Mouse (Mus musculus) gastrocnemius, adult 2 months (tissue): ENCODE data around the gene Zfp949. TPM values are rescaled to one million over a fixed set of nuclear protein-coding genes. Genes with fewer than 3 reads are reported as not detected.

Experiments used
- DNase-seq: peaks from one replicate; pipeline ENCODE4 v3.0.0; 2022
- H3K27ac ChIP-seq: fragments of 200-600 bp; 2 replicates; pipeline ENCODE4 v1.8.1; 2022; ENCODE audit warnings: mild to moderate bottlenecking
- H3K4me3 ChIP-seq: fragments of 200-600 bp; 2 replicates; pipeline ENCODE4 v1.8.1; 2022; ENCODE audit warnings: mild to moderate bottlenecking, moderate library complexity
- CTCF ChIP-seq: fragments of 200-600 bp; IDR thresholded peaks from 2 replicates; pipeline ENCODE4 v1.8.1; 2022; ENCODE audit warnings: antibody characterized with exemption, mild to moderate bottlenecking, moderate library complexity
- intact Hi-C: fragments of 180-260 bp; cut with DNase I; formaldehyde crosslinking; loops from one replicate; pipeline ENCODE4 v1.15.1; 2025
- long read RNA-seq, 2 experiments: library from polyadenylated mRNA; stranded (forward); transcript quantifications; one replicate each; pipeline ENCODE4 v2.0.0; 2021
- total RNA-seq, 2 experiments: library from RNA; stranded (reverse); gene quantifications; 2 replicates each; pipeline ENCODE4 v1.2.3; 2021

Zfp949 gene
- total RNA-seq = 10 to 100 TPM in 1 of 2 experiments, 1 to 10 TPM in 1; 9.0 to 10.5 TPM
- long read RNA-seq, experiment 1, partial matches to known transcripts = 0 of 5 reads
- long read RNA-seq, experiment 1, other reads (novel, unspliced or antisense) = 5 of 5 reads
- long read RNA-seq, experiment 2, partial matches to known transcripts = 0 of 6 reads
- long read RNA-seq, experiment 2, other reads (novel, unspliced or antisense) = 4 of 6 reads

GRCm38 (mm10) chr9:88547851-88548613, at the start of gene Zfp949:
Gene Zfp949 (plus strand): TSS chr9:88548020.
- TF ChIP-seq CTCF = no peak
- DNase-seq = peak; percentile 65
- peak within 1 kb of the TSS; percentile 80 for H3K4me3 ChIP-seq
- H3K27ac ChIP-seq = peak within 1 kb of the TSS; percentile 93
- intact Hi-C loops = loop anchor here (2.0 to 10.0 kb wide), 6 partner anchors 25 to 307 kb away; partner anchors contain the start of gene Snx14

GRCm38 (mm10) chr9:88500112-88500511, 47.7 kb upstream of the Zfp949 start:
- Histone ChIP-seq H3K4me3 (no peak overlapping the region), H3K27ac (no peak overlapping the region)
- intact Hi-C loops = no loop called here
- TF ChIP-seq CTCF = no peak
- no peak for DNase-seq

GRCm38 (mm10) chr9:88501846-88502245, 46.0 kb upstream of the Zfp949 start:
- TF ChIP-seq CTCF = no peak
- Histone ChIP-seq H3K4me3 (no peak overlapping the region), H3K27ac (no peak overlapping the region)
- DNase-seq = no peak
- intact Hi-C loops = no loop called here

- Histone ChIP-seq H3K27ac (no peak overlapping the region), H3K4me3 (no peak overlapping the region)
- no peak for DNase-seq
- intact Hi-C loops = no loop called here
- TF ChIP-seq CTCF = no peak
These were observed 32.3 kb upstream of the Zfp949 start for GRCm38 (mm10) chr9:88515546-88515945.

GRCm38 (mm10) chr9:88516361-88516995, 31.3 kb upstream of the Zfp949 start:
- no peak overlapping the region for H3K4me3 ChIP-seq
- H3K27ac ChIP-seq = no peak overlapping the region
- intact Hi-C loops = no loop called here
- no peak for TF ChIP-seq CTCF
- no peak for DNase-seq

GRCm38 (mm10) chr9:88519390-88520121, 28.3 kb upstream of the Zfp949 start:
- no peak for DNase-seq
- no peak for TF ChIP-seq CTCF
- Histone ChIP-seq H3K4me3 (no peak overlapping the region), H3K27ac (peak overlapping the region; percentile 91)
- intact Hi-C loops = no loop called here

- no peak for DNase-seq
- Histone ChIP-seq H3K27ac (peak overlapping the region; percentile 91), H3K4me3 (peak overlapping the region; percentile 83)
- intact Hi-C loops = no loop called here
- no peak for TF ChIP-seq CTCF
These were observed 27.5 kb upstream of the Zfp949 start for GRCm38 (mm10) chr9:88520122-88520848.

- TF ChIP-seq CTCF = no peak
- intact Hi-C loops = no loop called here
- no peak for DNase-seq
- peak overlapping the region; percentile 91 for H3K27ac ChIP-seq
- peak overlapping the region; percentile 83 for H3K4me3 ChIP-seq
These were observed 26.9 kb upstream of the Zfp949 start for GRCm38 (mm10) chr9:88520849-88521483.

- TF ChIP-seq CTCF = no peak
- intact Hi-C loops = loop anchor here (1.0 to 2.0 kb wide), 2 partner anchors 25 to 39 kb away; no protein-coding TSS in a partner anchor
These were observed 25.8 kb upstream of the Zfp949 start for GRCm38 (mm10) chr9:88521961-88522568.

GRCm38 (mm10) chr9:88522569-88523334, 25.1 kb upstream of the Zfp949 start:
- TF ChIP-seq CTCF = peak; percentile 57
- H3K4me3 ChIP-seq = peak overlapping the region; percentile 83
- peak; percentile 99 for DNase-seq
- peak overlapping the region; percentile 91 for H3K27ac ChIP-seq
- intact Hi-C loops = loop anchor here (1.0 to 2.0 kb wide), 2 partner anchors 24 to 39 kb away; no protein-coding TSS in a partner anchor

More at GRCm38 (mm10) chr9:88521961-88522568, 25.8 kb upstream of the Zfp949 start:
- Histone ChIP-seq H3K4me3 (peak overlapping the region; percentile 83), H3K27ac (peak overlapping the region; percentile 91)
- no peak for DNase-seq
